Mouse (Mus musculus) mesoderm, embryonic 11.5 days (tissue): ENCODE results near the gene Lysmd3.
"Not testable (repeated sequence)": the region's sequence is repeated elsewhere in the genome, so short reads cannot be mapped to it uniquely, and the experiment has no call there.

Experiments
- DNase-seq: peaks from one replicate; pipeline ENCODE4 v3.0.0-alpha.2; 2012; ENCODE audit warnings: low read depth, low spot score

The Lysmd3 gene

GRCm38 (mm10) chr13:81657351-81658052, at the start of gene Lysmd3:
Gene Lysmd3, plus strand, starts transcription at chr13:81657663.
- peak; percentile 93 for DNase-seq

GRCm38 (mm10) chr13:81610349-81610748, 47.1 kb upstream of the Lysmd3 start:
- DNase-seq = no peak

GRCm38 (mm10) chr13:81627861-81628260, 29.6 kb upstream of the Lysmd3 start:
- DNase-seq = not testable (repeated sequence)

GRCm38 (mm10) chr13:81628631-81629190, 28.8 kb upstream of the Lysmd3 start:
- DNase-seq = no peak

GRCm38 (mm10) chr13:81629395-81629794, 28.1 kb upstream of the Lysmd3 start:
- peak; percentile 48 for DNase-seq

- DNase-seq = peak; percentile 21
Observed at GRCm38 (mm10) chr13:81630566-81630965, 26.9 kb upstream of the Lysmd3 start.

GRCm38 (mm10) chr13:81632720-81633415, 24.6 kb upstream of the Lysmd3 start, which contains the start of gene Adgrv1:
Gene Adgrv1, minus strand, starts transcription at chr13:81633154.
- DNase-seq = peak; percentile 96

- DNase-seq = peak; percentile 66
Observed at GRCm38 (mm10) chr13:81639624-81640023, 17.8 kb upstream of the Lysmd3 start.

GRCm38 (mm10) chr13:81640881-81641280, 16.6 kb upstream of the Lysmd3 start:
- DNase-seq = no peak

- DNase-seq = peak; percentile 76
Observed at GRCm38 (mm10) chr13:81641289-81642045, 16.0 kb upstream of the Lysmd3 start.

- no peak for DNase-seq
Observed at GRCm38 (mm10) chr13:81642491-81643149, 14.8 kb upstream of the Lysmd3 start.

- DNase-seq = no peak
Observed at GRCm38 (mm10) chr13:81644047-81644565, 13.4 kb upstream of the Lysmd3 start.

GRCm38 (mm10) chr13:81646348-81646747, 11.1 kb upstream of the Lysmd3 start:
- DNase-seq = no peak

- not testable (repeated sequence) for DNase-seq
Observed at GRCm38 (mm10) chr13:81650382-81650781, 7.1 kb upstream of the Lysmd3 start.

- peak; percentile 76 for DNase-seq
Observed at GRCm38 (mm10) chr13:81656091-81656850, 1.2 kb upstream of the Lysmd3 start.

- no peak for DNase-seq
Observed at GRCm38 (mm10) chr13:81657008-81657350, 484 bp upstream of the Lysmd3 start.

- no peak for DNase-seq
Observed at GRCm38 (mm10) chr13:81658053-81658752, 740 bp downstream of the Lysmd3 start.

GRCm38 (mm10) chr13:81663566-81664330, 6.3 kb downstream of the Lysmd3 start:
- no peak for DNase-seq

- no peak for DNase-seq
Observed at GRCm38 (mm10) chr13:81664331-81664698, 6.9 kb downstream of the Lysmd3 start.
